In genomic region chr2:29245341-29245779, GRCm38 (mm10) we compare ENCODE assay signal across 9 mouse cellular contexts. TPM values are rescaled to one million over a fixed set of nuclear protein-coding genes. Genes with fewer than 3 reads are reported as not detected.
A peak's percentile ranks its signal among the peaks of the same experiment; 100 is the strongest.
DNase-seq lines count a peak whose midpoint lies in the region; ATAC-seq and TF ChIP-seq lines count a peak whose summit lies in the region.
"Had no signal": no experiment of that assay in that cellular context is flagged by ENCODE, and none has a peak within 500 bp of the region (broad histone marks: within the 10 kb centered on the region; RNA-seq: fewer than 3 reads in every experiment).

No protein-coding gene starts in this region.

- H3K4me3 ChIP-seq in gastrocnemius, adult 2 months = no peak overlapping the region
- no peak overlapping the region for H3K4me3 ChIP-seq in intestine, embryonic 15.5 days (replicated peaks)
- H3K4me3 ChIP-seq in neural tube, embryonic 11.5 days (ENCODE audit: low read depth, low read length) = no peak overlapping the region
- H3K4me3 ChIP-seq: heart, embryonic 13.5 days had no signal

- no peak overlapping the region for H3K9ac ChIP-seq in intestine, embryonic 15.5 days
- H3K9ac ChIP-seq in neural tube, embryonic 11.5 days (ENCODE audit: low read length) = no peak overlapping the region
- H3K9ac ChIP-seq: heart, embryonic 13.5 days had no signal

- no peaks in the 10 kb centered on the region for H3K9me3 ChIP-seq in intestine, embryonic 15.5 days
- no peaks in the 10 kb centered on the region for H3K9me3 ChIP-seq in neural tube, embryonic 11.5 days (ENCODE audit: control insufficient read depth, low read length)
- H3K9me3 ChIP-seq: heart, embryonic 13.5 days had no signal

- ATAC-seq in intestine, embryonic 15.5 days = peak; percentile 67
- ATAC-seq in neural tube, embryonic 11.5 days (ENCODE audit: insufficient read depth, low FRiP score, low TSS enrichment) = no peak

- peaks cover 3% of the 10 kb centered on the region for H3K4me1 ChIP-seq in intestine, embryonic 15.5 days (replicated peaks)
- H3K4me1 ChIP-seq in neural tube, embryonic 11.5 days (ENCODE audit: control insufficient read depth, insufficient read depth, low read length) = peaks cover 2% of the 10 kb centered on the region; the same call in 1 of the 2 replicates

- TF ChIP-seq CTCF in gastrocnemius, adult 2 months (IDR thresholded peaks at IDR 0.05) = peak; percentile 76

- H3K4me2 ChIP-seq in intestine, embryonic 15.5 days (replicated peaks) = peak overlapping the region; percentile 30; the same call in 1 of the 2 replicates
- no peak overlapping the region for H3K4me2 ChIP-seq in neural tube, embryonic 11.5 days (ENCODE audit: low read depth)
- H3K4me2 ChIP-seq: heart, embryonic 13.5 days had no signal

- H3K27me3 ChIP-seq in intestine, embryonic 15.5 days (replicated peaks) = peaks cover 37% of the 10 kb centered on the region
- H3K27me3 ChIP-seq in neural tube, embryonic 11.5 days (ENCODE audit: control insufficient read depth, insufficient read depth, low read length) = peaks cover 25% of the 10 kb centered on the region

- H3K27ac ChIP-seq in gastrocnemius, adult 2 months = peak overlapping the region; percentile 56; the same call in 1 of the 2 replicates
- no peak overlapping the region for H3K27ac ChIP-seq in intestine, embryonic 15.5 days
- no peak overlapping the region for H3K27ac ChIP-seq in neural tube, embryonic 11.5 days (ENCODE audit: low read depth, low read length)
- H3K27ac ChIP-seq: heart, embryonic 13.5 days had no signal

- intact Hi-C loops in gastrocnemius, adult 2 months (cut with DNase I) = loop anchor here (2.0 kb wide), 1 partner anchor 29 kb away; no protein-coding TSS in a partner anchor
- intact Hi-C loops in left cerebral cortex, postnatal 36 days (cut with DNase I) = no loop called here

- DNase-seq in gastrocnemius, adult 18-20 months (ENCODE audit: low spot score) = peak; percentile 68
- no peak for DNase-seq in gastrocnemius, postnatal 4 days (ENCODE audit: low spot score in 2 of 2)
- DNase-seq in ES-CJ7 (ENCODE audit: low read depth, low spot score) = peak; percentile 76
- DNase-seq in gastrocnemius, adult 2 months = peak; percentile 83
- DNase-seq in neural tube, embryonic 11.5 days (ENCODE audit: low spot score) = peak; percentile 47
- no peak for DNase-seq in left cerebral cortex, postnatal 36 days (ENCODE audit: low spot score in 2 of 2)
- no peak for DNase-seq in right cerebral cortex, adult 18-20 months

- no peaks in the 10 kb centered on the region for H3K36me3 ChIP-seq in intestine, embryonic 15.5 days
- H3K36me3 ChIP-seq in neural tube, embryonic 11.5 days (ENCODE audit: control insufficient read depth, insufficient read depth, low read length) = no peaks in the 10 kb centered on the region
- H3K36me3 ChIP-seq: heart, embryonic 13.5 days had no signal

- 22% methylated on average over 10 of the region's 10 CpGs for WGBS in intestine, embryonic 15.5 days
- WGBS in neural tube, embryonic 11.5 days = 28% methylated on average over 10 of the region's 10 CpGs

RNA-seq across cellular contexts. Expression of gene Ntng2, which starts 7.4 kb away (rescaled TPM):
- 10 to 100 TPM; 22.3 to 31.2 TPM for total RNA-seq in gastrocnemius, adult 18-20 months (2021)
- total RNA-seq in gastrocnemius, postnatal 4 days (2021) = 10 to 100 TPM; 11.3 to 13.0 TPM
- total RNA-seq in gastrocnemius, adult 2 months (2021) = 10 to 100 TPM; 25.0 to 27.0 TPM
- polyA plus RNA-seq in intestine, embryonic 15.5 days (2015; fragmentation: Nextera tagmentation; extraction: Ambion mirVana) = 0.10 and 0.26 TPM in 2 replicates
- polyA plus RNA-seq in neural tube, embryonic 11.5 days (2014; fragmentation: Nextera tagmentation; extraction: Ambion mirVana) = 3.4 and 3.6 TPM in 2 replicates
- total RNA-seq in left cerebral cortex, postnatal 36 days (2021) = 100 to 1,000 TPM in 1 of 2 experiments, 10 to 100 TPM in 1; 96.5 to 102 TPM

Comparison
In these comparisons a context has a peak if more than half of its experiments do, and no peak if none do; other contexts are left out.
1. DNase-seq: peak in gastrocnemius, adult 18-20 months (single experiment), ES-CJ7 (single experiment), gastrocnemius, adult 2 months (single experiment) and neural tube, embryonic 11.5 days (single experiment); none in gastrocnemius, postnatal 4 days (0 of 2), left cerebral cortex, postnatal 36 days (0 of 2) and right cerebral cortex, adult 18-20 months (single experiment).